Mouse (Mus musculus): Measurements from ENCODE around the gene Tnk2. TPM values are rescaled to one million over a fixed set of nuclear protein-coding genes. Genes with fewer than 3 reads are reported as not detected.

Tnk2 gene
- total RNA-seq, 2 experiments from 2014 or later = 18.0 to 19.8 TPM

- no peak for DNase-seq
- intact Hi-C loops (cut with DNase I) = loop anchor here (2.0 kb wide), 1 partner anchor 13 kb away; no protein-coding TSS in a partner anchor
Observed at GRCm38 (mm10) chr16:32657498-32658250, 14.0 kb downstream of the Tnk2 start.

- DNase-seq = no peak
- intact Hi-C loops (cut with DNase I) = loop anchor here (1.0 to 2.0 kb wide), 2 partner anchors 14 to 24 kb away; no protein-coding TSS in a partner anchor
Observed at GRCm38 (mm10) chr16:32658743-32659171, 15.1 kb downstream of the Tnk2 start.

GRCm38 (mm10) chr16:32659385-32659784 lies 15.7 kb downstream of the Tnk2 start:
- DNase-seq = peak; percentile 76 to 77
- intact Hi-C loops (cut with DNase I) = loop anchor here (1.0 to 2.0 kb wide), 2 partner anchors 15 to 23 kb away; no protein-coding TSS in a partner anchor

GRCm38 (mm10) chr16:32660095-32660494 lies 16.4 kb downstream of the Tnk2 start:
- intact Hi-C loops (cut with DNase I) = no loop called here
- DNase-seq = no peak

- peak; percentile 76 to 77 for DNase-seq
- intact Hi-C loops (cut with DNase I) = no loop called here
Observed at GRCm38 (mm10) chr16:32660557-32661321, 17.1 kb downstream of the Tnk2 start.

GRCm38 (mm10) chr16:32661493-32661921 lies 17.8 kb downstream of the Tnk2 start:
- intact Hi-C loops (cut with DNase I) = no loop called here
- no peak for DNase-seq

GRCm38 (mm10) chr16:32662372-32662771 lies 18.7 kb downstream of the Tnk2 start:
- intact Hi-C loops (cut with DNase I) = no loop called here
- DNase-seq = no peak

GRCm38 (mm10) chr16:32663231-32663858 lies 19.7 kb downstream of the Tnk2 start:
- intact Hi-C loops (cut with DNase I) = no loop called here
- no peak for DNase-seq

GRCm38 (mm10) chr16:32664211-32664610 lies 20.5 kb downstream of the Tnk2 start:
- no peak for DNase-seq
- intact Hi-C loops (cut with DNase I) = no loop called here

- intact Hi-C loops (cut with DNase I) = no loop called here
- DNase-seq = peak in 1 of 2 experiments; percentile 43
Observed at GRCm38 (mm10) chr16:32665851-32666665, 22.4 kb downstream of the Tnk2 start.

GRCm38 (mm10) chr16:32666671-32667551 lies 23.2 kb downstream of the Tnk2 start:
- no peak for DNase-seq
- intact Hi-C loops (cut with DNase I) = no loop called here

- intact Hi-C loops (cut with DNase I) = no loop called here
- DNase-seq = no peak
Observed at GRCm38 (mm10) chr16:32667552-32667872, 23.8 kb downstream of the Tnk2 start.

- intact Hi-C loops (cut with DNase I) = no loop called here
- DNase-seq = no peak
Observed at GRCm38 (mm10) chr16:32668030-32668429, 24.4 kb downstream of the Tnk2 start.

GRCm38 (mm10) chr16:32668472-32668871 lies 24.8 kb downstream of the Tnk2 start:
- no peak for DNase-seq
- intact Hi-C loops (cut with DNase I) = no loop called here

GRCm38 (mm10) chr16:32669243-32669642 lies 25.6 kb downstream of the Tnk2 start:
- no peak for DNase-seq
- intact Hi-C loops (cut with DNase I) = no loop called here

GRCm38 (mm10) chr16:32670354-32671124 lies 26.9 kb downstream of the Tnk2 start:
- no peak for DNase-seq
- intact Hi-C loops (cut with DNase I) = no loop called here

GRCm38 (mm10) chr16:32671206-32671887 lies 27.7 kb downstream of the Tnk2 start:
- DNase-seq = no peak
- intact Hi-C loops (cut with DNase I) = no loop called here

GRCm38 (mm10) chr16:32672250-32672649 lies 28.6 kb downstream of the Tnk2 start:
- no peak for DNase-seq
- intact Hi-C loops (cut with DNase I) = no loop called here
